Mouse (Mus musculus) midbrain, embryonic 13.5 days (tissue): Measurements from ENCODE around the gene Zfp503. TPM values are rescaled to one million over a fixed set of nuclear protein-coding genes. Genes with fewer than 3 reads are reported as not detected.

ENCODE experiments used
- ATAC-seq: fragments of 200-750 bp; cut with Nextera tagmentation; 2 replicates; pipeline ENCODE4 v1.8.0; 2017; ENCODE audit warnings: mild to moderate bottlenecking, moderate TSS enrichment, moderate library complexity
- H3K27ac ChIP-seq: fragments of 300-500 bp; sonication (generic); 2 replicates; pipeline ENCODE4 v1.5.1; 2015; ENCODE audit warnings: inconsistent platforms, mild to moderate bottlenecking, moderate library complexity
- H3K27me3 ChIP-seq: fragments of 300-500 bp; sonication (generic); 2 replicates; pipeline ENCODE4 v1.6.1; 2015; ENCODE audit warnings: mild to moderate bottlenecking, inconsistent platforms
- H3K36me3 ChIP-seq: fragments of 300-500 bp; sonication (generic); 2 replicates; pipeline ENCODE4 v1.6.1; 2015; ENCODE audit warnings: mild to moderate bottlenecking, inconsistent platforms
- H3K4me1 ChIP-seq: fragments of 300-500 bp; sonication (generic); replicated peaks from 2 replicates; pipeline ENCODE4 v1.6.1; 2015; ENCODE audit warnings: inconsistent platforms
- H3K4me2 ChIP-seq: fragments of 300-500 bp; sonication (generic); replicated peaks from 2 replicates; pipeline ENCODE4 v1.6.1; 2015; ENCODE audit warnings: moderate library complexity, mild to moderate bottlenecking, inconsistent platforms
- H3K4me3 ChIP-seq: fragments of 300-500 bp; sonication (generic); replicated peaks from 2 replicates; pipeline ENCODE4 v1.5.1; 2015; ENCODE audit warnings: mild to moderate bottlenecking, inconsistent platforms
- H3K9ac ChIP-seq: fragments of 300-500 bp; sonication (generic); replicated peaks from 2 replicates; pipeline ENCODE4 v1.6.1; 2015; ENCODE audit warnings: mild to moderate bottlenecking, inconsistent platforms
- H3K9me3 ChIP-seq: fragments of 300-500 bp; sonication (generic); 2 replicates; pipeline ENCODE4 v1.6.1; 2016; ENCODE audit warnings: mild to moderate bottlenecking, inconsistent platforms
- WGBS: fragments of 180-500 bp; shearing (Covaris S2); methylation state at CpG from one replicate; pipeline ENCODE4 v1.1.7; 2015; 5-methylcytosine and 5-hydroxymethylcytosine counted together
- polyA plus RNA-seq: library from polyadenylated mRNA; unstranded; fragments of >200 nt; fragmentation: Nextera tagmentation; extraction: Ambion mirVana; gene quantifications from 2 replicates; pipeline ENCODE4 v1.2.1, GENCODE M21; 2015

Gene Zfp503
- polyA plus RNA-seq = 8.0 and 11.0 TPM in 2 replicates

DNA sequence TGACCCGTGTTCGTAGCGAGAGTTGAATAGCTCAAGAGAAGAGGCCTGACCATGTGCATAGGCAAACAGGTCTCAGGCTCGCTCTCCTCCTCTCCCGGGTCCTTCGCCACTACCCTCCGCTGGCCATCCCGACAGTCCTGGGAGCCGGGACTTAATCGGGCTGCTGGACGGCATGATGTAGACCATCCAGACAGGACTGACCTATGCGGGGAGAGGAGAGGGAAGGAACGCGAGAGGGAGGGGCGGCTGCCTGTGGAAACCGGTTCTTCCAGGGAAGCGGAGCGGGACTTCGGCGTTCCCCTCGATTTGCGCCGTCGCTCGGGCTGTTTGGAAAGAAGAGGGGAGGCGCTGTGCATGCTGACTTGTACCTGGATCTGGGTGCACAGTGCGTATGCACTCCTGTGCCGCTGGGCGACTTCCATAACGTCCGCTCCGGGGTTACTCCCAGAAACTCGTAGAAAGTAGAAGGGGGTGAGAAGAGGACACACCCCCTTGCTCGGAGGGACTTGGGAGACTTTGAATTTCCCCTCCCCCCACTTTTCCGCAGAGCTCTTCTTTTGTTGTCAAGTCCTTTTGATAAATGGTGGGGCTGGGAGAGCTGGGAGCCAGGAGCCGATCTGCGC is at the start of gene Zfp503:
Zfp503 (minus strand) TSS at position 311 of the 623 bp plus-strand sequence.
- peaks cover 11% of the 10 kb centered on the region; the same call in 1 of the 2 replicates for H3K36me3 ChIP-seq
- under 1% methylated on average over 37 of the region's 37 CpGs for WGBS
- peaks cover 55% of the 10 kb centered on the region for H3K27me3 ChIP-seq

DNA sequence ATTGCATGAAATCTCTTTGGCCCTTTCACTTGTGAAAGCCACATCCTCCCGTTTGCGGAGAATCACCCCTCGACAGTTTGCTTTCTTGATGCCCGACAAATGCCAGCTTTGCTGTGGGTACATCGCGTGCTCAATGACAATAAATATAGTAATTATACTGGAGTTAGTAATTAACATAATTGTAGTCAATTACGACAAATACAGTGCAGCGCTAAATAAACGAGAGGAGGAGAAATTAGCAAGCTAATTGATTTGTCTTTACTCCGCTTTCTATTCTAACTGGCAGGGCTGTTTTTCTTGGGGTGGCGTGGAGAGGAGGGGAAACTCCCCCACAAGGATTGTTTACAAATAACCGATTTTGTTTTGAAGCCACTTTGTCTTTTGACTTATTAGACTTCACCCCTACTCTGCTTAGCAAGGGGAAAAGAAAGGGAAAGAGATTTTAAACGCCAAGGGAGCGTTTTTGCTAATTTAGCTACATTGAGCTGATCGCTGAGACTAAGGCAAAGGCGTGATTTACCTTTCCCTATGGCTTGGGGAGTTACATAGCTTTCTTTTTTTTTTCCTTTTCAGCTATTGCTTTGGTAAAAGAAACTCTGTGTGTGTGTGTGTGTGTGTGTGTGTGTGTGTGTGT is 48.2 kb upstream of the Zfp503 start:
- H3K36me3 ChIP-seq = no peaks in the 10 kb centered on the region
- no peak overlapping the region for H3K27ac ChIP-seq
- H3K4me3 ChIP-seq = no peak overlapping the region
- WGBS = 42% methylated on average over 16 of the region's 16 CpGs
- H3K4me1 ChIP-seq = peaks cover 33% of the 10 kb centered on the region
- no peaks in the 10 kb centered on the region for H3K9me3 ChIP-seq
- peaks cover 40% of the 10 kb centered on the region for H3K27me3 ChIP-seq
- H3K4me2 ChIP-seq = peak overlapping the region; percentile 33
- 0 out of 2 replicates have a peak overlapping the region, but pooled peaks have one; percentile 15 for H3K9ac ChIP-seq
- ATAC-seq = no peak

More for the DNA sequence above, at the start of gene Zfp503:
- H3K4me3 ChIP-seq = peak within 1 kb of the TSS; percentile 87
- peaks cover 78% of the 10 kb centered on the region for H3K4me1 ChIP-seq
- no peaks in the 10 kb centered on the region for H3K9me3 ChIP-seq
- H3K27ac ChIP-seq = peak within 1 kb of the TSS; percentile 95
- no peak for ATAC-seq
- peak within 1 kb of the TSS; percentile 83 for H3K4me2 ChIP-seq
- H3K9ac ChIP-seq = peak within 1 kb of the TSS; percentile 60

- peak overlapping the region; percentile 33 for H3K4me2 ChIP-seq
- no peak overlapping the region for H3K9ac ChIP-seq
- H3K4me1 ChIP-seq = peaks cover 33% of the 10 kb centered on the region
- 30% methylated on average over 12 of the region's 12 CpGs for WGBS
- no peak overlapping the region for H3K4me3 ChIP-seq
- H3K36me3 ChIP-seq = no peaks in the 10 kb centered on the region
- H3K9me3 ChIP-seq = no peaks in the 10 kb centered on the region
- H3K27ac ChIP-seq = 0 out of 2 replicates have a peak overlapping the region, but pooled peaks have one; percentile 7
- peak; percentile 63 for ATAC-seq
- peaks cover 37% of the 10 kb centered on the region for H3K27me3 ChIP-seq
Observed at GRCm38 (mm10) chr14:22036802-22037497, 47.5 kb upstream of the Zfp503 start.

- H3K36me3 ChIP-seq = no peaks in the 10 kb centered on the region
- H3K27me3 ChIP-seq = peaks cover 31% of the 10 kb centered on the region
- H3K27ac ChIP-seq = no peak overlapping the region
- 0 out of 2 replicates have a peak overlapping the region, but pooled peaks have one; percentile 19 for H3K4me2 ChIP-seq
- H3K4me3 ChIP-seq = no peak overlapping the region
- peak; percentile 72 for ATAC-seq
- no peak overlapping the region for H3K9ac ChIP-seq
- peaks cover 33% of the 10 kb centered on the region for H3K4me1 ChIP-seq
- WGBS = 22% methylated on average over 6 of the region's 6 CpGs
- H3K9me3 ChIP-seq = no peaks in the 10 kb centered on the region
Observed at GRCm38 (mm10) chr14:22036338-22036737, 46.9 kb upstream of the Zfp503 start.

GRCm38 (mm10) chr14:22035900-22036299 is 46.5 kb upstream of the Zfp503 start:
- no peaks in the 10 kb centered on the region for H3K36me3 ChIP-seq
- H3K27me3 ChIP-seq = peaks cover 28% of the 10 kb centered on the region
- 0 out of 2 replicates have a peak overlapping the region, but pooled peaks have one; percentile 19 for H3K4me2 ChIP-seq
- no peaks in the 10 kb centered on the region for H3K9me3 ChIP-seq
- H3K27ac ChIP-seq = no peak overlapping the region
- peaks cover 33% of the 10 kb centered on the region for H3K4me1 ChIP-seq
- no peak overlapping the region for H3K4me3 ChIP-seq
- ATAC-seq = peak; percentile 74
- H3K9ac ChIP-seq = no peak overlapping the region
- 10% methylated on average over 3 of the region's 3 CpGs for WGBS

DNA sequence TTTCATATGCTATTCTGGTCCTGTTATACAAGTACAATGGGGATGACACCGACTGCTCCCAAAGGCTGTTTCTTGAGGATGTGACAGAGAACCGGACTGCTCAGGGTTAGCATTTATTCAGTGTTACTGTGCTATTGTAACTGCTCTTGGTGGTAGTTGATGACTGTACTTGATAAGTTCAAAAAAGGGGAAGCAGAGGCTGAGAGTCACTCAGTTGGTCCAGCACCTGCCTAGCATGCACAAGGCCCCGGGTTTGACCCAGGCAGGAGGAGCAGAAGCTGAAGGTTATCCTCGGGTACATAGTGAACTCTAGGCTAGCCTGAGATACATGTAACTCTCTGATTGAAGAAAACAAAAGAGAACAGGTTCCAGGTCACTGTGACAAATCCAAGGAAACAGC is 34.1 kb upstream of the Zfp503 start:
- H3K4me2 ChIP-seq = no peak overlapping the region
- peaks cover 20% of the 10 kb centered on the region for H3K27me3 ChIP-seq
- 74% methylated on average over 4 of the region's 4 CpGs for WGBS
- peaks cover 12% of the 10 kb centered on the region for H3K4me1 ChIP-seq
- no peak for ATAC-seq
- H3K36me3 ChIP-seq = no peaks in the 10 kb centered on the region
- H3K27ac ChIP-seq = no peak overlapping the region
- H3K9me3 ChIP-seq = no peaks in the 10 kb centered on the region
- H3K4me3 ChIP-seq = no peak overlapping the region
- H3K9ac ChIP-seq = no peak overlapping the region

- H3K4me3 ChIP-seq = no peak overlapping the region
- H3K27me3 ChIP-seq = peaks cover 41% of the 10 kb centered on the region
- 0 out of 2 replicates have a peak, but pooled peaks have one; percentile 30 for ATAC-seq
- H3K9me3 ChIP-seq = no peaks in the 10 kb centered on the region
- H3K4me1 ChIP-seq = peaks cover 12% of the 10 kb centered on the region
- H3K4me2 ChIP-seq = no peak overlapping the region
- no peak overlapping the region for H3K27ac ChIP-seq
- no peak overlapping the region for H3K9ac ChIP-seq
- 10% methylated on average over 2 of the region's 2 CpGs for WGBS
- no peaks in the 10 kb centered on the region for H3K36me3 ChIP-seq
Observed at GRCm38 (mm10) chr14:22020885-22021284, 31.5 kb upstream of the Zfp503 start.

- no peaks in the 10 kb centered on the region for H3K9me3 ChIP-seq
- peaks cover 41% of the 10 kb centered on the region for H3K27me3 ChIP-seq
- 38% methylated on average over 12 of the region's 12 CpGs for WGBS
- H3K36me3 ChIP-seq = no peaks in the 10 kb centered on the region
- peaks cover 12% of the 10 kb centered on the region for H3K4me1 ChIP-seq
- no peak overlapping the region for H3K27ac ChIP-seq
- ATAC-seq = no peak
- H3K4me3 ChIP-seq = peak overlapping the region; percentile 35
- peak overlapping the region; percentile 70 for H3K4me2 ChIP-seq
- H3K9ac ChIP-seq = 0 out of 2 replicates have a peak overlapping the region, but pooled peaks have one; percentile 59
Observed at GRCm38 (mm10) chr14:22019949-22020845, 30.8 kb upstream of the Zfp503 start.

DNA sequence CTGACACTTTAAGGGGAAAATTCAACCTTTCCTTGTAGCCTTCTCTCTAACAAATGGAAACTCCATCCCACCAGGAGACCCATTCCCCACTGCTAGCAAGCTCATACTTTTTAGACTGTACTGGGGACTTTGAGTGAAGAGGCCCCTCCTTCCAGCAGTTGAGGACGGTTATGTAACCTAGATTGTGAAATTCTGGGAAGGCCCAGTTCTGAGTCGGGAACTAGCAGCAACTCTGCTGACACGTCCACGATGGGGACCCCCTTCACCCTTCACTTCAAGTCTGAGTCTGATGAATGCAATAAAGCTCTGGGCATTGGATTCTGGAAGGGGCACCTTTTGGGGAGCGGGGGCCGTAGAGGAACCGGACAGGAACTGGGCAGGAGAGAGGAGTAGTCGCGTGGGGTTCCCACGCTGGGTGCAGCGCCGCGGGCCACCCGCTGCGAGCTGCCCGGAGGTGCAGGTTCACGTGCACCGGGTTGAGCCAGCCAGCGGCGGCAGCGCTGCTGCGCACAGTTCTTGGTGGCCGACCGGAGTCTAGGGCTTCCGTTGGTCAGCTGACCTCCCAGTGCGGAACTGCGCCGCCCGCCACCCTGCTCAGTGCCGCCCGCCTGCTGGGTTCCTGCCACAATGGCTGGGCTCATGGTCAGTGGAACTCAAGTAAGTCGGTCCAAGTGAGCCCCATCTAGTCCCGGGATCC is 30.0 kb upstream of the Zfp503 start, which contains the start of gene Lrmda:
Lrmda (plus strand) TSS at position 461 of the 697 bp plus-strand sequence.
- ATAC-seq = peak; percentile 75
- H3K4me1 ChIP-seq = peaks cover 12% of the 10 kb centered on the region
- 3% methylated on average over 33 of the region's 33 CpGs for WGBS
- peaks cover 41% of the 10 kb centered on the region for H3K27me3 ChIP-seq
- peak within 1 kb of the TSS; percentile 35 for H3K4me3 ChIP-seq
- no peaks in the 10 kb centered on the region for H3K9me3 ChIP-seq
- H3K36me3 ChIP-seq = no peaks in the 10 kb centered on the region
- H3K4me2 ChIP-seq = peak within 1 kb of the TSS; percentile 70
- H3K27ac ChIP-seq = no peak within 1 kb of the TSS
- H3K9ac ChIP-seq = peak within 1 kb of the TSS; percentile 59

DNA sequence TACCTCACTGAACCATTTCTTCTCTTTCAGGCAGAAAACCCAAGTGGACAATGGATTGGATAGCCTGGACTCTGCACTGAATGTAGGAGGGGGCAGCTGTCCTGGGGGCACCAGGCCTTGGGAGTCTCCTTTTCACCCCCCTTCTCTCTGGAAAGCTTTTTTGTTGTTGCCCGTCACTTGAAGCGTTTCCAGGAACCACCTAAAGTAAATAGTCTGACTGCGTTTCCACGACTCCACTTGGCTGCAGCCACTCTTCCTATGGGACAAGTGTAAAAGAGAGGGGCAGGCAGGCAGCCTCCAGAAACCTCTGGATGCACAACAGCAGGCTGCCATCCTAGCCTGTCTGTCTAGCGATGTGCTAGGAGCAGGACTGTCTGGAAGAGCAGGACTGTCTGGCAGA is 27.6 kb upstream of the Zfp503 start:
- WGBS = 71% methylated on average over 5 of the region's 5 CpGs
- H3K27me3 ChIP-seq = peaks cover 41% of the 10 kb centered on the region
- no peak for ATAC-seq

GRCm38 (mm10) chr14:22014781-22015180 is 25.4 kb upstream of the Zfp503 start:
- no peak overlapping the region for H3K4me2 ChIP-seq
- 75% methylated on average over 4 of the region's 4 CpGs for WGBS
- H3K4me1 ChIP-seq = peaks cover 8% of the 10 kb centered on the region
- no peak overlapping the region for H3K27ac ChIP-seq
- no peaks in the 10 kb centered on the region for H3K36me3 ChIP-seq
- H3K4me3 ChIP-seq = no peak overlapping the region
- ATAC-seq = no peak
- peaks cover 37% of the 10 kb centered on the region for H3K27me3 ChIP-seq
- no peaks in the 10 kb centered on the region for H3K9me3 ChIP-seq
- H3K9ac ChIP-seq = no peak overlapping the region

More for the DNA sequence above, 27.6 kb upstream of the Zfp503 start:
- Histone ChIP-seq H3K4me1 (peaks cover 12% of the 10 kb centered on the region), H3K9ac (no peak overlapping the region), H3K4me2 (no peak overlapping the region), H3K27ac (no peak overlapping the region), H3K9me3 (no peaks in the 10 kb centered on the region), H3K36me3 (no peaks in the 10 kb centered on the region), H3K4me3 (no peak overlapping the region)
